Mouse (Mus musculus) embryo, embryonic 10.5 days (tissue): ENCODE measurements around the gene Qtrt2.

Experiments
- DNase-seq: peaks from one replicate; pipeline ENCODE4 v3.0.0-alpha.2; 2015; ENCODE audit warnings: low spot score

Gene Qtrt2

GRCm38 (mm10) chr16:43926341-43926859, at the start of gene Qtrt2:
Gene Qtrt2, minus strand, starts transcription at chr16:43926809.
- DNase-seq, result no peak

GRCm38 (mm10) chr16:43973606-43974220, 47.1 kb upstream of the Qtrt2 start:
- no peak for DNase-seq

GRCm38 (mm10) chr16:43973147-43973546, 46.5 kb upstream of the Qtrt2 start:
- no peak for DNase-seq

- DNase-seq, result no peak
Measured at GRCm38 (mm10) chr16:43972391-43972790, 45.8 kb upstream of the Qtrt2 start.

GRCm38 (mm10) chr16:43971741-43972140, 45.1 kb upstream of the Qtrt2 start:
- DNase-seq, result no peak

- DNase-seq, result no peak
Measured at GRCm38 (mm10) chr16:43971189-43971588, 44.6 kb upstream of the Qtrt2 start.

GRCm38 (mm10) chr16:43970426-43970825, 43.8 kb upstream of the Qtrt2 start:
- DNase-seq, result no peak

- no peak for DNase-seq
Measured at GRCm38 (mm10) chr16:43965781-43966389, 39.3 kb upstream of the Qtrt2 start.

GRCm38 (mm10) chr16:43963780-43964179, 37.2 kb upstream of the Qtrt2 start:
- no peak for DNase-seq

GRCm38 (mm10) chr16:43963291-43963690, 36.7 kb upstream of the Qtrt2 start:
- no peak for DNase-seq

- peak; percentile 8 for DNase-seq
Measured at GRCm38 (mm10) chr16:43958038-43958437, 31.4 kb upstream of the Qtrt2 start.

GRCm38 (mm10) chr16:43954913-43955312, 28.3 kb upstream of the Qtrt2 start:
- no peak for DNase-seq

- DNase-seq, result no peak
Measured at GRCm38 (mm10) chr16:43951591-43951990, 25.0 kb upstream of the Qtrt2 start.

- no peak for DNase-seq
Measured at GRCm38 (mm10) chr16:43945869-43946268, 19.3 kb upstream of the Qtrt2 start.

- no peak for DNase-seq
Measured at GRCm38 (mm10) chr16:43945351-43945750, 18.7 kb upstream of the Qtrt2 start.

GRCm38 (mm10) chr16:43940846-43941245, 14.2 kb upstream of the Qtrt2 start:
- no peak for DNase-seq

GRCm38 (mm10) chr16:43935892-43936291, 9.3 kb upstream of the Qtrt2 start:
- no peak for DNase-seq

- no peak for DNase-seq
Measured at GRCm38 (mm10) chr16:43935367-43935766, 8.8 kb upstream of the Qtrt2 start.

GRCm38 (mm10) chr16:43934856-43935255, 8.2 kb upstream of the Qtrt2 start:
- no peak for DNase-seq

- no peak for DNase-seq
Measured at GRCm38 (mm10) chr16:43933041-43933440, 6.4 kb upstream of the Qtrt2 start.

GRCm38 (mm10) chr16:43932319-43932718, 5.7 kb upstream of the Qtrt2 start:
- DNase-seq, result no peak

GRCm38 (mm10) chr16:43931502-43931901, 4.9 kb upstream of the Qtrt2 start:
- DNase-seq, result no peak

- DNase-seq, result no peak
Measured at GRCm38 (mm10) chr16:43930577-43930976, 4.0 kb upstream of the Qtrt2 start.

GRCm38 (mm10) chr16:43925846-43926245, 763 bp downstream of the Qtrt2 start:
- DNase-seq, result no peak
